Mouse (Mus musculus) megakaryocyte-erythroid progenitor cell, adult 5-6 weeks (primary cell): ENCODE results near the gene Tnfsf12. TPM values are rescaled to one million over a fixed set of nuclear protein-coding genes. Genes with fewer than 3 reads are reported as not detected.

Source experiments
- ATAC-seq: replicated peaks from 2 replicates; pipeline ENCODE4 v1.8.0; 2016; ENCODE audit warnings: mild to moderate bottlenecking, inconsistent platforms; ENCODE audit not compliant: severe bottlenecking, poor library complexity, low FRiP score, low TSS enrichment
- total RNA-seq, 2 experiments: library from RNA; stranded (forward) in 1 of 2; stranded (reverse) in 1 of 2; fragments of 200-1000, 215-1000 nt in 1 of 2; fragments of >200 nt in 1 of 2; fragmentation: Nextera tagmentation in 1 of 2; gene quantifications; 2 replicates each; pipeline ENCODE4 v1.2.3; 2014 to 2017

The Tnfsf12 gene
- total RNA-seq, 2 experiments from 2014 or later = 0.47 TPM; not detected in 1

DNA sequence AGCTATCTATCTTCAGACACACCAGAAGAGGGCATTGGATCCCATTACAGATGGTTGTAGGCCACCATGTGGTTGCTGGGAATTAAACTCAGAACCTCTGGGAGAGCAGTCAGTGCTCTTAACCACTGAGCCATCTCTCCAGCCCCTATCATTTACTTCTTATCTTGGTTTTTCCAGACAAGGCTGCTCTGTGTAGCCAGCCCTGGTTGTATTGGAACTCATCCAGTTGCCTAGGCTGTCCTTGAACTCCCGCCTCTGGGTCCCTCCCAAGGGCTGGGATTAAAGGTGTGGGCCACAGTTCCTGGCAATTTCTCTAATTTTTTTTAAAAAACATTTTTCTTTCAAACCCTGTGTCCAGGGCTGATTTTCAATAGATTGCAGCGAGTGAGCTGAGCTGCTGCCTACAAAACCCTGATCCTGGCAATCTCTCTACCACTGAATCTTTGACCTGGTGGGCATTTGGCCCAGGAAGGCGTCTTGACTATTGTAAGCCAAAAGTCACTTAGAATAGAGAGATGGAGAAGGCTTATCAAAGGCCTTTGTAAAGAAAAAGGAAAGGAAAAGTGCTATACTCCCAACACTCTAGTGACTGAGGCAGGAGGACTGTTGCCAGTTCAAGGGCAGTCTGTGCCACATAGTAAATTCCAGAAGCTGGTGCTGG is 34.3 kb downstream of the Tnfsf12 start:
- ATAC-seq = no peak

DNA sequence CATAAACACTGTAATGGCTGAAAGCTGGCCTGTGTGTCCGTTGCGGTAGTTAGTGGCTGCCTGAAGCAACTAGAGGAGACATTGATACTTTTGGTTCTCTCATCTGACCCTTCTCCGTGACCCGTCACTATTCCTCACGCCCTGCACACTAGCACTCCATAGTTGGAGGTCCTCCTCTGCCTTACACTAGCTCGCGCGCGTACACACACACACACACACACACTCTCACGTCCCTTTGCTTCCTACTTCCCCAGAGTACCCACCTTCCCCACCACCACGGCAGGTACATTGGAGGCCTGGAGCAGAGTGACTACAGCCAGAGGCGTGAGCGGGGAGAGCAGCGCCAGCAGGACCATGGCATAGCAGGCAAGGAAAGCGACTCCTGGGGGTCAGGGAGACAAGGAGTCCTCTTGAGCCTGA is 38.2 kb downstream of the Tnfsf12 start:
- ATAC-seq = no peak

DNA sequence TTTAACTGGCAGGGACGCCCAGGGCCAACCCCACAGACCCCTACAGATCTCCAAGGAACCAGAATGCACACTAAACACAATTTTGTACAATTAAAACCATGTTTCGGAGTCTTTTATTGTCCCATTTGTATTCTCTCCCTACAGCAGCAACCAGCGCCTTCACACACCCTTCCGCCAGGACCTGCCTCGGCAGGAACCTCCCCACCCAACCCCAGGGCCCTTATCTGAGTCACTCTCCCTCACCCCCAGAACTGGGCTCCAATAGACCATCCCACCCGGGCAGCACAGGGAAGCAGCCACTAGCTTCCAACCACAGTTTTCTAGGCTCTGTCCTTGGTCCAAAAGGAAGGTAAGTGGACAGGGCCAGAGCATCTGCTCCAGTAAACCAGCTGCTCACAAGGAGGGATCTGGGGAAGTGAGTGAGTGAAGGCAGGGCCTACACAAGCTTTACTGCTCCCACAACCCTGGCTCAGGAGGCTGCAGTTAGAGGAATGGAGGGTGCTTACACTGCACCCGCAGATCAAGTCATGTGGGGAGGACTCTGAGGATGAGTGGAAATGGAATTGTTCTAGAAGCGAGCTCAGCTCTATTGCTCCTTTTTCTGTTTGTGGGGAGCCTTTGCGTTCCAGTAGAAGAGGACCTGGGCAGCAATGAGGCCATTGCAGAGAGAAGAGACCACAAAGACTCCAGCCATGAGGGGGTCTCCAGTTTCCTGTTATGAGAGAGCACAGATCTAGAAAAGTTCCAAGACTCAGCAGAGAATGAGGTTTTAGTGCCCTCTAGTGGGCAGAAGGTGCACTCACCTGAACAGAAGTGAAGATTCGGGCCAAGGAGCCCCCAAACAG is 38.8 kb downstream of the Tnfsf12 start:
- 0 out of 2 replicates have a peak, but pooled peaks have one; percentile 30 for ATAC-seq

DNA sequence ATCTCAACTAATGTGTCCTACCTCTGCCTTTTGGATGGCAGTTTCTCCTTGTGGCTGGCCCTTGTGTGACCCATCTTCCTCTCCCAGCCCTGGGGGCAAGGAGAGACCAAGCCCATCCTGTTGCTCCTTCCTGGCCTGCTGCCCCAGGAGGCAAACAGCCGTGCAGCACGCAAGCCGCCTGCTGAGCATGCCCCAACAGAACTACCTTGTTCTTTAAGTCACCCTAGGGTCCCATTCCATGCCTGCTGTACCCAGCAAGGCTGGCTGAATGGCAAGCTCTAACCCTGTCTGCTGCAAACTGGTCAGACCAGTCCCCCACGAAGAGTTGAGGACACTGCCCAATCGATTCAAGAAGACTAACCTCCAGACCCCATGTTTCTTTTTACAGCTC is 39.6 kb downstream of the Tnfsf12 start:
- no peak for ATAC-seq

DNA sequence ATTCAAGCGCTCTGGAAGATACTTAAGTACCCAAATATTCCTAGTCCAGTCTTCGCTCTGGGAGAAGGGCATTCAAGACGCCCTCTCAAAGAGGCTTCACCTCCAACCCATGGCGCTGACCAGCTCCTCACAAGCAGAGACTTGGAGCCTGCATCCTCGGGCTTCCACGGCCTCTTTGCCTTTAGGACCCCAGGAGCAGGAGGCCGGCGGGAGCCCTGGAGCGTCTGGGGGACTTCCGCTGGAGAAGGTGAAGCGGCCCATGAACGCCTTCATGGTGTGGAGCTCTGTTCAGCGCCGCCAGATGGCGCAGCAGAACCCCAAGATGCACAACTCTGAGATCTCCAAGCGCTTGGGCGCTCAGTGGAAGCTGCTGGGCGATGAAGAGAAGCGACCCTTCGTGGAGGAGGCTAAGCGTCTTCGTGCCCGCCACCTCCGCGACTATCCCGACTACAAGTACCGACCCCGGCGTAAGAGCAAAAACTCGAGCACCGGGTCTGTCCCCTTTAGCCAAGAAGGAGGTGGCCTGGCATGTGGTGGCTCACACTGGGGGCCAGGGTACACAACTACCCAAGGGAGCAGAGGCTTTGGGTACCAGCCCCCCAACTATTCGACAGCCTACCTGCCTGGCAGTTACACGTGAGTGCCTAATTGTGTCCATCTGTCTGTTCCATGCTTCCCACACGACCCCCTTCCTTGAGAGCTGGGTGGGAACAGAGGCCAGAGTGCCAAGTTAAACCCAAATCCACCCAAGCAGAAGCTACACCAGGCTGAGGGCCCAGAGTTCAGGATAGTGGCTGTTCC is 40.2 kb downstream of the Tnfsf12 start, which contains the start of gene Sox15:
Gene Sox15, plus strand, starts transcription at position 51 of the 801 bp plus-strand sequence.
- ATAC-seq = peak; percentile 41; the same call in 1 of the 2 replicates

DNA sequence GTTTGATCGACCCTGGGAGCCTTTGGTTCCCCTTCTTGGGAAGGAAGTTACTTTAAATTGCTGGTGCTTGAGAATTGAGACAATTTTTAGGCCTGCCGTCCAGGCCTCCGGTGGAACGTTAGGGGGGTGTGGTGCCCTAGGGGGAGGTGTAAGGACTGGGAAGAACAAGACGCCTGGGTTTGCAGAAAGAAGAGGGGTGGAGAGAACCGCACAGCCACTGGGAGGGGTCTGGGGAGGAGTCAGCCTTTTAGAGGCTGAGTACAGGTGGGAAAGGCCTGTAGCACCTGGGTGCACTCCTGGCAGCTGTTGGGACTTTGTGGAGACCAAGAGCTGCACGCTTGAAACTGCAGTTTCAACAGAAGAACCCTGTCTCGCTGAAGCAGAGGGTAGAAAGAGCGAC is 40.9 kb downstream of the Tnfsf12 start:
- ATAC-seq = no peak

DNA sequence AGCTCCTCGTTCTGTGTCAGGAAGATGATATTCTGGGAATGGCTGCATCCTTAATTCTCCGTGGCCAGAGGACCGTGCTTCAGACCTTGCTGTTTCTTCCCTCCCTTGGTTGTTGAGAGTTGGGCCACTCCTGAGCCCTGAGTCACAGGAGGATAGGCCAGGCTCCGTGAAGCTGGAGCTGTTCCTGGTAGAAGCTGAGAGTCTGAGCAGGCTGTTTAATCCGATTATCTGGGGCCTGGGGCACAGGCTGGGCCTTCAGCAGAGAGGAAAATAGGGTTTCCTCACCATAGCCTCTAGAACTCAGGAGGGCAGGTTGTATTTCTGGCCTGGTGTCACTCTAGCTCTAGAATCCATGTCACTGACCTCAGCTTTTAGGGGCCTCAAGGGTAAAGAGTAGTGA is 42.2 kb downstream of the Tnfsf12 start:
- no peak for ATAC-seq

DNA sequence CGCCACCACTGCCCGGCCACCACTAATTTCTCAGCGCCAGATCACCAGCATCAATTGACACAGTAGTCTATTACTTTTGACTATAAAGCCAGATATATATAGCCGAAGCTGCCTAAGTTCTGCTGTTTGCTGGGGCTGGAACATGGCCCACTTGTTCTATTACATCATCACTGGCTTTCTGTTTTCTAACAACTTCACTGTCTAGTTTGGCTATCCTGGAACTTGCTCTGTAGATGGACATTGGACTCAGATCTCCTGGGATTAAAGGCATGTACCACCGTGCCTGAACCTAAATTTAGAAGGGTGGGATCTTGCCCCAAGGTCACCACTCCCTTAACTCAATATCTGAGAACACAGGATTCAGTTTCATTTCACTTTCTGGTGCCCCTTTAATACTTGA is 49.8 kb downstream of the Tnfsf12 start:
- no peak for ATAC-seq

Other genes starting within 250 kb of the Tnfsf12 start
Only the 30 nearest of the 36 such genes appear.
- gene Dnah2, start 146.7 kb downstream of the Tnfsf12 start, total RNA-seq (2014; fragmentation: Nextera tagmentation) = not detected in 2 replicates
- not detected in 2 replicates for gene Dnah2, start 146.7 kb downstream of the Tnfsf12 start, total RNA-seq (2017)
- gene Efnb3, start 135.6 kb downstream of the Tnfsf12 start, total RNA-seq (2014; fragmentation: Nextera tagmentation) = 1.3 and 3.0 TPM in 2 replicates
- gene Efnb3, start 135.6 kb downstream of the Tnfsf12 start, total RNA-seq (2017) = 0.50 and 0.52 TPM in 2 replicates
- 36.5 and 51.0 TPM in 2 replicates for gene Wrap53, start 115.6 kb downstream of the Tnfsf12 start, total RNA-seq (2014; fragmentation: Nextera tagmentation)
- gene Wrap53, start 115.6 kb downstream of the Tnfsf12 start, total RNA-seq (2017) = 9.6 and 14.5 TPM in 2 replicates
- 286 and 348 TPM in 2 replicates for gene Trp53, start 115.5 kb downstream of the Tnfsf12 start, total RNA-seq (2014; fragmentation: Nextera tagmentation)
- 59.0 and 109 TPM in 2 replicates for gene Trp53, start 115.5 kb downstream of the Tnfsf12 start, total RNA-seq (2017)
- 291 and 408 TPM in 2 replicates for gene Atp1b2, start 89.9 kb downstream of the Tnfsf12 start, total RNA-seq (2014; fragmentation: Nextera tagmentation)
- 32.8 and 68.9 TPM in 2 replicates for gene Atp1b2, start 89.9 kb downstream of the Tnfsf12 start, total RNA-seq (2017)
- not detected in 2 replicates for gene Shbg, start 77.9 kb downstream of the Tnfsf12 start, total RNA-seq (2014; fragmentation: Nextera tagmentation)
- gene Shbg, start 77.9 kb downstream of the Tnfsf12 start, total RNA-seq (2017) = not detected in 2 replicates
- not detected in 2 replicates for gene Sat2, start 73.8 kb downstream of the Tnfsf12 start, total RNA-seq (2014; fragmentation: Nextera tagmentation)
- gene Sat2, start 73.8 kb downstream of the Tnfsf12 start, total RNA-seq (2017) = not detected in 2 replicates
- gene Fxr2, start 62.9 kb downstream of the Tnfsf12 start, total RNA-seq (2014; fragmentation: Nextera tagmentation) = 67.4 and 83.1 TPM in 2 replicates
- gene Fxr2, start 62.9 kb downstream of the Tnfsf12 start, total RNA-seq (2017) = 36.4 and 45.6 TPM in 2 replicates
- 0.45 TPM in 1 of 2 replicates, not detected in the other for gene Sox15, start 40.5 kb downstream of the Tnfsf12 start, total RNA-seq (2014; fragmentation: Nextera tagmentation)
- gene Sox15, start 40.5 kb downstream of the Tnfsf12 start, total RNA-seq (2017) = not detected in 2 replicates
- gene Mpdu1, start 33.2 kb downstream of the Tnfsf12 start, total RNA-seq (2014; fragmentation: Nextera tagmentation) = 47.6 and 58.3 TPM in 2 replicates
- 40.6 and 41.1 TPM in 2 replicates for gene Mpdu1, start 33.2 kb downstream of the Tnfsf12 start, total RNA-seq (2017)
- 5.1 and 6.3 TPM in 2 replicates for gene Cd68, start 29.7 kb downstream of the Tnfsf12 start, total RNA-seq (2014; fragmentation: Nextera tagmentation)
- 3.4 and 6.5 TPM in 2 replicates for gene Cd68, start 29.7 kb downstream of the Tnfsf12 start, total RNA-seq (2017)
- 918 and 983 TPM in 2 replicates for gene Eif4a1, start 23.4 kb downstream of the Tnfsf12 start, total RNA-seq (2014; fragmentation: Nextera tagmentation)
- 973 and 1,155 TPM in 2 replicates for gene Eif4a1, start 23.4 kb downstream of the Tnfsf12 start, total RNA-seq (2017)
- 96.1 and 117 TPM in 2 replicates for gene Senp3, start 13.8 kb downstream of the Tnfsf12 start, total RNA-seq (2014; fragmentation: Nextera tagmentation)
- 98.4 and 120 TPM in 2 replicates for gene Senp3, start 13.8 kb downstream of the Tnfsf12 start, total RNA-seq (2017)
- 5.0 and 6.5 TPM in 2 replicates for gene Tnfsf13, start 10.1 kb downstream of the Tnfsf12 start, total RNA-seq (2014; fragmentation: Nextera tagmentation)
- gene Tnfsf13, start 10.1 kb downstream of the Tnfsf12 start, total RNA-seq (2017) = 11.7 and 23.0 TPM in 2 replicates
- 0.20 TPM in 1 of 2 replicates, not detected in the other for gene Tnfsfm13, start 249 bp upstream of the Tnfsf12 start, total RNA-seq (2014; fragmentation: Nextera tagmentation)
- 0.80 and 1.4 TPM in 2 replicates for gene Tnfsfm13, start 249 bp upstream of the Tnfsf12 start, total RNA-seq (2017)
- 106 TPM in 2 replicates for gene Polr2a, start 62.8 kb upstream of the Tnfsf12 start, total RNA-seq (2014; fragmentation: Nextera tagmentation)
- 11.9 and 26.6 TPM in 2 replicates for gene Polr2a, start 62.8 kb upstream of the Tnfsf12 start, total RNA-seq (2017)
- gene Slc35g3, start 66.1 kb upstream of the Tnfsf12 start, total RNA-seq (2014; fragmentation: Nextera tagmentation) = not detected in 2 replicates
- gene Slc35g3, start 66.1 kb upstream of the Tnfsf12 start, total RNA-seq (2017) = not detected in 2 replicates
- gene Zbtb4, start 70.1 kb upstream of the Tnfsf12 start, total RNA-seq (2014; fragmentation: Nextera tagmentation) = 2.8 and 4.0 TPM in 2 replicates
- 1.1 and 2.1 TPM in 2 replicates for gene Zbtb4, start 70.1 kb upstream of the Tnfsf12 start, total RNA-seq (2017)
- 2.3 TPM in 1 of 2 replicates, not detected in the other for gene Chrnb1, start 100.1 kb upstream of the Tnfsf12 start, total RNA-seq (2014; fragmentation: Nextera tagmentation)
- 0.28 and 1.9 TPM in 2 replicates for gene Chrnb1, start 100.1 kb upstream of the Tnfsf12 start, total RNA-seq (2017)
- 0.57 and 0.63 TPM in 2 replicates for gene Fgf11, start 106.0 kb upstream of the Tnfsf12 start, total RNA-seq (2014; fragmentation: Nextera tagmentation)
- gene Fgf11, start 106.0 kb upstream of the Tnfsf12 start, total RNA-seq (2017) = 2.3 TPM in 1 of 2 replicates, not detected in the other
- gene Tmem102, start 109.8 kb upstream of the Tnfsf12 start, total RNA-seq (2014; fragmentation: Nextera tagmentation) = not detected in 2 replicates
- not detected in 2 replicates for gene Tmem102, start 109.8 kb upstream of the Tnfsf12 start, total RNA-seq (2017)
- gene Gm39566, start 119.4 kb upstream of the Tnfsf12 start, total RNA-seq (2014; fragmentation: Nextera tagmentation) = not detected in 2 replicates
- not detected in 2 replicates for gene Gm39566, start 119.4 kb upstream of the Tnfsf12 start, total RNA-seq (2017)
- gene Spem2, start 122.6 kb upstream of the Tnfsf12 start, total RNA-seq (2014; fragmentation: Nextera tagmentation) = not detected in 2 replicates
- gene Spem2, start 122.6 kb upstream of the Tnfsf12 start, total RNA-seq (2017) = not detected in 2 replicates
- gene Spem1, start 126.3 kb upstream of the Tnfsf12 start, total RNA-seq (2014; fragmentation: Nextera tagmentation) = not detected in 2 replicates
- gene Spem1, start 126.3 kb upstream of the Tnfsf12 start, total RNA-seq (2017) = not detected in 2 replicates
- 7.9 and 8.3 TPM in 2 replicates for gene Nlgn2, start 141.9 kb upstream of the Tnfsf12 start, total RNA-seq (2014; fragmentation: Nextera tagmentation)
- gene Nlgn2, start 141.9 kb upstream of the Tnfsf12 start, total RNA-seq (2017) = 2.9 and 3.8 TPM in 2 replicates
- 166 and 210 TPM in 2 replicates for gene Tmem256, start 142.7 kb upstream of the Tnfsf12 start, total RNA-seq (2014; fragmentation: Nextera tagmentation)
- gene Tmem256, start 142.7 kb upstream of the Tnfsf12 start, total RNA-seq (2017) = 64.8 and 66.7 TPM in 2 replicates
- gene Plscr3, start 150.5 kb upstream of the Tnfsf12 start, total RNA-seq (2014; fragmentation: Nextera tagmentation) = 54.7 and 61.3 TPM in 2 replicates
- gene Plscr3, start 150.5 kb upstream of the Tnfsf12 start, total RNA-seq (2017) = 14.5 and 14.8 TPM in 2 replicates
- 0.48 TPM in 1 of 2 replicates, not detected in the other for gene Tnk1, start 162.9 kb upstream of the Tnfsf12 start, total RNA-seq (2014; fragmentation: Nextera tagmentation)
- gene Tnk1, start 162.9 kb upstream of the Tnfsf12 start, total RNA-seq (2017) = 0.34 TPM in 1 of 2 replicates, not detected in the other
- gene Tmem95, start 182.2 kb upstream of the Tnfsf12 start, total RNA-seq (2014; fragmentation: Nextera tagmentation) = not detected in 2 replicates
- not detected in 2 replicates for gene Tmem95, start 182.2 kb upstream of the Tnfsf12 start, total RNA-seq (2017)
- gene Kctd11, start 185.6 kb upstream of the Tnfsf12 start, total RNA-seq (2014; fragmentation: Nextera tagmentation) = 0.54 and 0.79 TPM in 2 replicates
- gene Kctd11, start 185.6 kb upstream of the Tnfsf12 start, total RNA-seq (2017) = 1.3 TPM in 1 of 2 replicates, not detected in the other